Mouse (Mus musculus): ENCODE measurements at regions not wholly inside any gene's neighbourhood (a gene's known extent, or its start where the extent isn't known, plus 50 kb on each side); places are given as distances from the start of the nearest gene placed in this dataset.
A peak's percentile ranks its signal among the peaks of the same experiment; 100 is the strongest.

DNA sequence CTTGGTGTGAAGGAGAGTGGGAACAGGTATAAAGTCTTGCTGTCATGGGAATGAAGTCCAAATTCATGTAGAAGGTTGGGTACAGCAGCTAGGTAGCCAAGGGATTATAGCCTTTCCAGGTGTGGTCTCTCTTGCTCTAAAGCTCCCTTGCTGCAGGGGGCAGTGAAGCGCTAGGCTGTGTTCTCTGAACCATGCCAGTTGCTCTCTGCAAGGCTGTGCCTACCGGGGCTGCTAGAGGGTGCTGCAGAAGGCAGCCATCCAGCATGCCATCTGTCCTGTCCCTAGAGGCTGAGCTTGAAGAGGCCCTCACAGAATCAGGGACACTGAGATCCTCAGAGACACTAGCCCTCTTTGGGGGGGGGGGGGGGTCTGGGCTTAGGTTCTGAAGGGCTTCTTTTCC lies 50.6 kb upstream of the Shank2 start:
- intact Hi-C loops (cut with DNase I; ENCODE audit: low total_unique reads): no loop called here
- DNase-seq: peak; percentile 10

Measured in gastrocnemius, postnatal 14 days (tissue).